Mouse (Mus musculus) heart, embryonic 11.5 days (tissue): Measurements from ENCODE around the gene Fubp3. TPM values are rescaled to one million over a fixed set of nuclear protein-coding genes. Genes with fewer than 3 reads are reported as not detected.

Experiments
- ATAC-seq: fragments of 200-750 bp; cut with Nextera tagmentation; replicated peaks from 2 replicates; pipeline ENCODE4 v1.8.0; 2017; ENCODE audit warnings: moderate library complexity; ENCODE audit not compliant: insufficient number of reproducible peaks, low FRiP score, low TSS enrichment
- H3K27ac ChIP-seq: fragments of 300-500 bp; sonication (generic); 2 replicates; pipeline ENCODE4 v1.5.1; 2014; ENCODE audit warnings: mild to moderate bottlenecking, low read depth, low read length
- H3K27me3 ChIP-seq: fragments of 300-500 bp; sonication (generic); 2 replicates; pipeline ENCODE4 v1.6.1; 2014; ENCODE audit warnings: mild to moderate bottlenecking, low read length, mixed read lengths; ENCODE audit not compliant: control insufficient read depth, insufficient read depth
- H3K36me3 ChIP-seq: fragments of 300-500 bp; sonication (generic); 2 replicates; pipeline ENCODE4 v1.6.1; 2014; ENCODE audit warnings: mild to moderate bottlenecking, low read length, moderate library complexity, mixed read lengths; ENCODE audit not compliant: control insufficient read depth, insufficient read depth
- H3K4me1 ChIP-seq: fragments of 300-500 bp; sonication (generic); 2 replicates; pipeline ENCODE4 v1.6.1; 2014; ENCODE audit warnings: low read length; ENCODE audit not compliant: control insufficient read depth, insufficient read depth
- H3K4me2 ChIP-seq: fragments of 300-500 bp; sonication (generic); 2 replicates; pipeline ENCODE4 v1.6.1; 2014; ENCODE audit warnings: mild to moderate bottlenecking, moderate library complexity
- H3K4me3 ChIP-seq: fragments of 300-500 bp; sonication (generic); 2 replicates; pipeline ENCODE4 v1.5.1; 2014; ENCODE audit warnings: low read depth, low read length
- H3K9ac ChIP-seq: fragments of 300-500 bp; sonication (generic); 2 replicates; pipeline ENCODE4 v1.6.1; 2014; ENCODE audit warnings: mild to moderate bottlenecking, low read depth, low read length, moderate library complexity
- H3K9me3 ChIP-seq: fragments of 300-500 bp; sonication (generic); replicated peaks from 2 replicates; pipeline ENCODE4 v1.6.1; 2016; ENCODE audit warnings: low read length; ENCODE audit not compliant: control insufficient read depth
- WGBS: fragments of 180-500 bp; shearing (Covaris S2); extraction: QIAGEN DNeasy Blood & Tissue Kit; methylation state at CpG from one replicate; pipeline ENCODE4 v1.1.7; 2014; ENCODE audit not compliant: insufficient replicate concordance; 5-methylcytosine and 5-hydroxymethylcytosine counted together
- polyA plus RNA-seq: library from polyadenylated mRNA; unstranded; fragments of >200 nt; fragmentation: Nextera tagmentation; extraction: Ambion mirVana; gene quantifications from 2 replicates; pipeline ENCODE4 v1.2.1, GENCODE M21; 2014

Gene Fubp3
- polyA plus RNA-seq, 1 experiment from 2014 or later: 52.9 TPM

DNA sequence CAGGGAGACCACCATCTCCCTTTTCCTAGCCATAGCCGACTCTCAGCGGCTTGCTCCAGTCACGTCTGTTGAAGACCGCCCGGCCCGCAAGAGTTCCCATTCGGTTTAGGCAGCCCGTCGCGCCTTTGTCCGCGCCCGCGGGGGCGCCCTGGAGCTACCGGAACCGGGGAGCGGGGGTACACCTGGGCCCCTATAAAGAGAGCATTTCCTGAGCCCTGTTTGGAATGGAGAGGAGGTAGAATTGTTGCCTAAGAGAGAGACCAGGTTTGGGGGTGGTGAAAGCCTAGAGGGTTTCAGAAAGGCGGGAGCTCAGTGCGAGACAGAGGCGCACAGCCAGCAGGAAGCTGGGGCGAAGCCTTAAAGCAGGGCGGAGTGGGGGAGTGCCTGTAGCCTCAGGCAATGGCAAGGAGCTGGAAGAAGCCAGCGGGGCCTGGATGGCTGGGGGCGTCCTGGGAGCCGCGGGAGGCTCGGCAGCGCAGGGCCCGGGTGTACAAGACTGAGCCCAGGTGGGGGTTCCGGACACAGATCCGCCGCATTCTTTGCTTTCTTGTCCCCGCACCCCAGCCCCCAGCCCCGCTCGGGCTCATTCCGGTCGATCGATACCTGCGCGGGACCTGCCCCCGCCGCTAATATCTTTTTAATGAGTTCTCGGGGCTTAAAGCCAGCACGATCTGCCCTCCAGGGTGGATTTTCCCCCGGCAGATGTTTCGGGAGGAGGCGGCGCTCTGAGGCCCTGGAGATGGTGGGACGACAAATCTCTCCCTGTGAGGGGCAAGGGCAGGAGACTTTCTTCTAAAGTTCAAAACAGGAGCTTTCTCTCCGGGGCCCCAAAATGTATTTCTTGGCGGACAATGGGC is 63.1 kb downstream of the Fubp3 start:
- H3K36me3 ChIP-seq: no peaks in the 10 kb centered on the region
- H3K9me3 ChIP-seq: no peaks in the 10 kb centered on the region
- H3K4me3 ChIP-seq: peak overlapping the region; percentile 23
- peak overlapping the region; percentile 46 for H3K4me2 ChIP-seq
- H3K27ac ChIP-seq: no peak overlapping the region
- H3K9ac ChIP-seq: no peak overlapping the region
- H3K27me3 ChIP-seq: peaks cover 96% of the 10 kb centered on the region
- WGBS: 2% methylated on average over 51 of the region's 52 CpGs
- no peak for ATAC-seq
- H3K4me1 ChIP-seq: peaks cover 15% of the 10 kb centered on the region; the same call in 1 of the 2 replicates

DNA sequence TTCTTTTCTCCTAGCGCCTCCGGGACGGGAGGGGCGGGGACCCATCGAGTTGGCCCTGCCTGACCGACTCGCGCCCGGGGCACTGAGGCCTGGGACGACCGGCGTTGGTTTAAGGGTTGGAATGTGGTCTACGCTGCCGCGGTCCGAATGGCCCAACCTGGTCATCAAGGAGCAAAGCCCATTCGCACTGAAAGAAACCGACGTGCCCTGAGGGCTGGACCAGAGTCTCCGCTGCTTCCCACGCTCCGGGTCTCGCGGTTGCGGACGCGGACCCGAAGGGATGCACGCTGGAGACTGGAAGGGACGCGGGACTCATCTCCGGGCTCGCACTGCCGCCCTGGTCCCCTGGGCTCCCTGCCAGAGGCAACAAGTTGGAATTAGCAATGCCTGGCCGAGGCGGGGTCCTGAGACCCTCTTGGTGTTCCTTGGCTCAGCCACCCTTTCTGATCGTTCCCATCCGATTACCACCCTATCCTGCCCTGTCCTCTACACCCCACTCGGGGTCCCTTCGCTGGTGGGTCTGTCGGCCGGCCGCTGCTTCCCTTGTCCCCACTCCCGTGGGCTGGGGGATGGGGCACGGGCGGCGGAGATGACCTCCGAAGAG is 63.8 kb downstream of the Fubp3 start:
- Histone ChIP-seq H3K27ac (no peak overlapping the region), H3K4me3 (peak overlapping the region; percentile 23), H3K27me3 (peaks cover 95% of the 10 kb centered on the region), H3K36me3 (no peaks in the 10 kb centered on the region), H3K4me2 (peak overlapping the region; percentile 46), H3K9me3 (no peaks in the 10 kb centered on the region), H3K4me1 (peaks cover 15% of the 10 kb centered on the region; the same call in 1 of the 2 replicates), H3K9ac (no peak overlapping the region)
- under 1% methylated on average over 47 of the region's 48 CpGs for WGBS
- ATAC-seq: no peak

DNA sequence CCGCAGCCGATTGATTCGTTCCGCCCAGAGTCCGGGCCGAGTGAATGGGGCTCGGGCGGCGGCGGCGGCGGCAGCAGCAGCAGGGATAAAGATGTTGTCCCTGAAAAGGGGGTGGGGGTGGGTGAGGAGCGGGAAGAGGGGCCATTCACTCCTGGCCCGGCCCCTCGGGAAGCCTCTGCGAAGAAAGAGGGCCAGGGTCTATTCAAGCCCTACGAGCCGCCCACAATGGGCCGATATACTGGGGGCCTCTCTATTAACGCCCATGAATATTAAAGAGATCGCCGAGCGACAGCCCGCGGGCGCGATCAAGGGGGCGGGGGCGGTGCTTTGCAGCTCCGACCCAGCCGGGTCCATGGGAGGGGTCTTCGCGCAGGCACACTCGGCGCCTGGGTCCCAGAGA is 64.3 kb downstream of the Fubp3 start:
- H3K36me3 ChIP-seq: no peaks in the 10 kb centered on the region
- ATAC-seq: no peak
- WGBS: 1% methylated on average over 35 of the region's 35 CpGs
- no peak overlapping the region for H3K27ac ChIP-seq
- peaks cover 97% of the 10 kb centered on the region for H3K27me3 ChIP-seq
- H3K4me2 ChIP-seq: peak overlapping the region; percentile 46
- peaks cover 15% of the 10 kb centered on the region; the same call in 1 of the 2 replicates for H3K4me1 ChIP-seq
- peak overlapping the region; percentile 23 for H3K4me3 ChIP-seq
- H3K9ac ChIP-seq: no peak overlapping the region
- H3K9me3 ChIP-seq: no peaks in the 10 kb centered on the region

DNA sequence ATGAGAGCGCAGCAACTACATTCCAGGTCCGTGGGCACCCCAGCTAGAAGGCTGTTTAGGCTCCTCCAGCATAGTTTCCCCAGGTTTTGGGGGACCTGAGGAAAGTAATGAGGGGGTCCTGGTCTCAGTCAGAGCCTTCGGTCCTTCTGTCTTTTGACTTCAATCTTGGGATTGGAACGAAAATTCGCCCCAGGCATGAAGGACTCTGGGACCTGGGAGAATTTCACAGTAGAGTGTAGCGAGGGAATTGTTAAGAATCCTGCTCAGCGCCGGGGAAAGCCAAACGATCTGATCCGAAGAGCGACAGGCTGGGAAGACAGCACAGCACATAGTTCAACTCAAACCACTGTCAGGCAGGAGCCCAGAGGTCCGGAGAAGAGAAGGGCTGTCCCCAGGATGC is 64.9 kb downstream of the Fubp3 start:
- peak overlapping the region; percentile 46; the same call in 1 of the 2 replicates for H3K4me2 ChIP-seq
- ATAC-seq: no peak

DNA sequence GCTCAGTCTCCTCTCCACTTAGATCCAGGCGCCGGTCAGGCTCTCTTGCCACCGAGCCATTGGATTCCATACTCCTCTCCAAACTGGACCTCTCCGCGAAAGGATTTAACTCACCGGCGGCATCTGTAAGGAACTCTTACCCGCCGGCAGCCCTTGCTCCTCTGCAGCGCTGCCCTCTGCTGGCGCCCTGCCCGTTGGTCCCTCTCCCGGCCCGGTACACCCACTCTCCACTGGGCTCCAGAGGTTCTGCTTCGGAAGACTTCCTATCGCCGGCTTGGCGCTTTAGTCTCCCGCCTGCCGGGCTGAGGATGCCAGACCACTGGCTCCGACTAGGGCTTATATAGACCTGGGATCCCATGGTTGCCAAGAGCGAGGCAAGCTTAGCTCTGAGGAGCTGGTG is 65.4 kb downstream of the Fubp3 start:
- Histone ChIP-seq H3K27me3 (peaks cover 97% of the 10 kb centered on the region), H3K36me3 (no peaks in the 10 kb centered on the region), H3K27ac (no peak overlapping the region), H3K4me3 (peak overlapping the region; percentile 1; the same call in 1 of the 2 replicates), H3K4me1 (peaks cover 15% of the 10 kb centered on the region; the same call in 1 of the 2 replicates), H3K9me3 (no peaks in the 10 kb centered on the region), H3K4me2 (0 out of 2 replicates have a peak overlapping the region, but pooled peaks have one; percentile 2), H3K9ac (no peak overlapping the region)
- WGBS: under 1% methylated on average over 22 of the region's 22 CpGs
- ATAC-seq: no peak

More for the DNA sequence above, 64.9 kb downstream of the Fubp3 start:
- no peak overlapping the region for H3K27ac ChIP-seq
- H3K27me3 ChIP-seq: peaks cover 97% of the 10 kb centered on the region
- peak overlapping the region; percentile 1; the same call in 1 of the 2 replicates for H3K4me3 ChIP-seq
- peaks cover 15% of the 10 kb centered on the region; the same call in 1 of the 2 replicates for H3K4me1 ChIP-seq
- no peaks in the 10 kb centered on the region for H3K36me3 ChIP-seq
- WGBS: 3% methylated on average over 12 of the region's 12 CpGs
- no peaks in the 10 kb centered on the region for H3K9me3 ChIP-seq
- no peak overlapping the region for H3K9ac ChIP-seq

DNA sequence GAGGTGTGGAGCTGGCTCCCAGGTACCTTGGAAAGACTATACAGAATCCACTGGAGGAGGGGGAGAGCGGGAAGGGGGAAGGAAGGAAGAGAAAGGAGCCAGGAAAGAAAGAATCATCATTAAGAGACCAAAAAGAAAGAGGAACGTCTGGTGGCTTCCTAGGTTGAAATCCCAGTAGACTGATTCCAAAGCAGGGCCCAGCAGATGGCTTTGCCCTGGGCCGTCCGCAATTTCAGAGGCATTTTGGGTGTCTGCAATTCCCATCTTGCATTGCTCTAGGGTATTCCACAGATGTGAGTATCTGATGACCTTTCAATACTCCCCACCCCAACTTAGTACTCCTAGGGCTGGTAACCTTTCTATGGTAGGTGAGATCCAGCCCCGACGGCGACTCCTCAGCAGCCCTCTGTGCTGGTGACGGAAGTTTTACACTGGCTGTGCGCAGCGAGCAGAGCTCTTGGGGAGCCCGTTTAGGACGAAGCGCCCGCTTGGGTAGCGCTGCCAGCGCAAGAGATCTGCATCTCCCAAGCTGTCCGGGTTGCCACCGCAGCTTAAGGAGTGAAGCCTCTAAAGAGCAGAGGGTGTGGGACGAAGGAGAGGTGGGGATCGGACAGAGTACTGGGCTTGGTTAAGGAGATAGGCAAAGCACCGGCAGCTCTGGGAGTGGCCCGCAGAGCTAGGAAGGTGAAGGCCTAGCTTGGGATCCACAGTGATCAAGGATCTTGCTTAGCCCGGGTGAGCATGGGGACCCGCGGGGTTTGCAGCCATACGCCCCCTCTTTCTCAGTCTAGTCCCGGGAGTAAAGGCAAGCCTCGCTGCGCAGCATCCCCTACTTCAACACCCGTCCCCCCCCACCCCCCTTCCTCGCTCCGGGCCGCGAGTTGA is 66.4 kb downstream of the Fubp3 start:
- no peak for ATAC-seq
- Histone ChIP-seq H3K27ac (no peak overlapping the region), H3K4me1 (peaks cover 15% of the 10 kb centered on the region; the same call in 1 of the 2 replicates), H3K36me3 (no peaks in the 10 kb centered on the region), H3K4me3 (0 out of 2 replicates have a peak overlapping the region, but pooled peaks have one; percentile 14), H3K27me3 (peaks cover 97% of the 10 kb centered on the region), H3K4me2 (no peak overlapping the region), H3K9me3 (no peaks in the 10 kb centered on the region), H3K9ac (no peak overlapping the region)
- WGBS: under 1% methylated on average over 33 of the region's 34 CpGs

DNA sequence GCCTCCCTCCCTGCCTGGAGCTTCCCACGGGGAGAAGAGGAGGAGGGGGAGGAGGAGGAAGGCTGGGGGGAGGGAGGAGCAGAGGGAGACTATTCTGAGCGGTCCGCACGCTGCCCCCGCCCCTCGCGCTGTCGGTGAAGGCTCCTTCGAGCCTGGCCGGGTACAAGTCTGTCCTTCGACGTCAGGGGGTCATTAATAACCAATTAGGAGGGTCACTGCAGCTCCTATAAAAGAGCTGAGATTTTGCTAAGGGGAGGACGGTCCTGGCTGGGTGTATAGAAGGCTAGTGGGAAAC is 67.0 kb downstream of the Fubp3 start:
- Histone ChIP-seq H3K4me2 (no peak overlapping the region), H3K9ac (no peak overlapping the region), H3K27me3 (peaks cover 97% of the 10 kb centered on the region), H3K36me3 (no peaks in the 10 kb centered on the region), H3K4me1 (peaks cover 15% of the 10 kb centered on the region; the same call in 1 of the 2 replicates), H3K27ac (no peak overlapping the region), H3K4me3 (0 out of 2 replicates have a peak overlapping the region, but pooled peaks have one; percentile 14), H3K9me3 (no peaks in the 10 kb centered on the region)
- WGBS: under 1% methylated on average over 12 of the region's 13 CpGs
- no peak for ATAC-seq
